Mouse (Mus musculus) MEL (cell line): ENCODE results near the gene Mt1.
"Not testable (repeated sequence)": the region's sequence is repeated elsewhere in the genome, so short reads cannot be mapped to it uniquely, and the experiment has no call there.

Source experiments
- CHD2 ChIP-seq: IDR thresholded peaks from 2 replicates; pipeline ENCODE4 v1.6.1; 2011; ENCODE audit warnings: low read length, improper control_type of control experiment
- CTCF ChIP-seq, 3 experiments: IDR thresholded peaks in 2 of 3; conservative IDR thresholded peaks in 1 of 3; 2 replicates each; pipeline ENCODE4 v1.5.1; 2011 to 2012; ENCODE audit warnings: low read length in 3 of 3, low read depth in 2 of 3, mild to moderate bottlenecking in 2 of 3, improper control_type of control experiment in 1 of 3, inconsistent platforms in 1 of 3, mixed read lengths in 1 of 3, moderate library complexity in 1 of 3; ENCODE audit not compliant: control insufficient read depth in 1 of 3, insufficient read depth in 1 of 3, poor library complexity in 1 of 3, severe bottlenecking in 1 of 3
- GABPA ChIP-seq: IDR thresholded peaks from 2 replicates; pipeline ENCODE4 v1.6.1; 2012; ENCODE audit warnings: low read depth, mild to moderate bottlenecking, inconsistent platforms, low read length, improper control_type of control experiment, moderate library complexity
- MAFK ChIP-seq: IDR thresholded peaks from 2 replicates; pipeline ENCODE4 v1.6.1; 2011; ENCODE audit warnings: low read depth, mild to moderate bottlenecking, low read length, improper control_type of control experiment, borderline replicate concordance
- MXI1 ChIP-seq: IDR thresholded peaks from 2 replicates; pipeline ENCODE4 v1.6.1; 2011; ENCODE audit warnings: mild to moderate bottlenecking, low read depth, low read length, improper control_type of control experiment
- MYC ChIP-seq: IDR thresholded peaks from 2 replicates; pipeline ENCODE4 v1.6.1; 2011; ENCODE audit warnings: low read depth, mild to moderate bottlenecking, low read length, improper control_type of control experiment, moderate library complexity
- POLR2A ChIP-seq, 2 experiments: IDR thresholded peaks; 2 replicates each; pipeline ENCODE4 v1.6.1; 2011 to 2012; ENCODE audit warnings: low read length in 2 of 2, mild to moderate bottlenecking in 2 of 2, control low read depth in 1 of 2, improper control_type of control experiment in 1 of 2, low read depth in 1 of 2, moderate library complexity in 1 of 2; ENCODE audit not compliant: control insufficient read depth in 1 of 2, insufficient read depth in 1 of 2, poor library complexity in 1 of 2
- TCF12 ChIP-seq: IDR thresholded peaks from 2 replicates; pipeline ENCODE4 v1.6.1; 2014; ENCODE audit warnings: low read depth, mild to moderate bottlenecking, inconsistent platforms, low read length, improper control_type of control experiment, moderate library complexity
- ZNF384 ChIP-seq: IDR thresholded peaks from 2 replicates; pipeline ENCODE4 v1.6.1; 2012; ENCODE audit warnings: low read depth, mild to moderate bottlenecking, inconsistent platforms, low read length, improper control_type of control experiment

DNA sequence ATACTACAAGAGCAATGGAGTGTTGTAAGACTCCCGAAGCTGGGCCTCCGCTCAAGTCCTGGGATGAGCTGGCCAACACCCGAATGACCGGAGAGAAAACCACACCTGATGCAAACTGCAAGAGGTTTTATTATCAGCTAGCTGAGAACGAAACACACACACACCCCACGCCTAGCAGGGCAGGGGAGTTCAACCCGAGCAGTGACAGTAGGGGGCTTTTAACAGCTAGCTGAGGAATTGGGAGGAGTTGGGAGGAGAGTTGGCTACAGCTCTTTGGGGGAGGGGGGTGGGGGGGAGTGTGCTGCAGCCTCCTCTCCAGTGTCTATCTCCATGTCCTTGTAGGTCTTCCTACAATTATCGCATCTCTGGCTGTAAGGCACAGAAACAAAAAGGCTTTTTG, 13.1 kb upstream of the Mt1 start:
- TF ChIP-seq MXI1; CTCF (IDR thresholded peaks at IDR 0.05 in 2 of 3, conservative IDR thresholded peaks at IDR 0.05 in 1 of 3; ENCODE audit: control insufficient read depth in 1 of 3, insufficient read depth in 1 of 3, low read depth in 2 of 3, low read length in 3 of 3, poor library complexity in 1 of 3, severe bottlenecking in 1 of 3); GABPA; MAFK; CHD2; MYC; POLR2A (IDR thresholded peaks at IDR 0.05; ENCODE audit: control insufficient read depth in 1 of 2, insufficient read depth in 1 of 2, low read depth in 1 of 2, low read length in 2 of 2, poor library complexity in 1 of 2); TCF12; ZNF384: not testable (repeated sequence)
